Mouse (Mus musculus) C2C12 (cell line): Measurements from ENCODE around the gene Ucn.

Experiments
- CTCF ChIP-seq: IDR thresholded peaks from one replicate; pipeline ENCODE4 v1.5.1; 2011; ENCODE audit not compliant: control insufficient read depth, insufficient read depth, insufficient read length
- FOSL1 ChIP-seq: IDR thresholded peaks from one replicate; pipeline ENCODE4 v1.8.0; 2011; ENCODE audit warnings: mild to moderate bottlenecking, low read length; ENCODE audit not compliant: poor library complexity, insufficient read depth, severe bottlenecking
- MAX ChIP-seq: IDR thresholded peaks from one replicate; pipeline ENCODE4 v1.6.1; 2011; ENCODE audit warnings: mild to moderate bottlenecking, control low read depth
- MYOD1 ChIP-seq: IDR thresholded peaks from one replicate; pipeline ENCODE4 v1.6.1; 2011; ENCODE audit warnings: low read depth; ENCODE audit not compliant: control insufficient read depth, insufficient read length
- USF1 ChIP-seq: IDR thresholded peaks from one replicate; pipeline ENCODE4 v1.6.1; 2011; ENCODE audit warnings: low read depth, mild to moderate bottlenecking, control low read depth, moderate library complexity

DNA sequence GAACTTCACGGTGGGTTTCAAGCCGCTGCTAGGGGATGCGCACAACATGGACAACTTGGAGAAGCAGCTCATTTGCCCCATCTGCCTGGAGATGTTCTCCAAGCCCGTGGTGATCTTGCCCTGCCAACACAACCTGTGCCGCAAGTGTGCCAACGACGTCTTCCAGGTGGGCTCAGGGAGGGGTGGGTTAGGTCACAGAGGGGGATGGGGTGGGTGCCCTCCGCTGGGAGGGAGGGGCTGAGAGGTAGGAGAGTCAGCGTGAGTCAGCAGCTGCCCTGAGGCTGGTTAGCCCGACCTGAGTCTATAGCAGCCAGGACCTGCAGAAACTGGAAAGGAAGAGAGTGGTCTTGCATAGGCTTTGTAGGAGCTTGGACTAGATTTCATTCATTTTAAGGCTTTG, 21.7 kb downstream of the Ucn start:
- no peak for TF ChIP-seq CTCF
- no peak for TF ChIP-seq FOSL1
- no peak for TF ChIP-seq MAX
- TF ChIP-seq USF1, result no peak
- TF ChIP-seq MYOD1, result no peak
